Mouse (Mus musculus): Measurements from ENCODE around the gene Rexo1. TPM values are rescaled to one million over a fixed set of nuclear protein-coding genes. Genes with fewer than 3 reads are reported as not detected.

The Rexo1 gene
- polyA plus RNA-seq, 1 experiment = 188 TPM

GRCm38 (mm10) chr10:80506222-80506621 lies 55.1 kb downstream of the Rexo1 start:
- WGBS = 1% methylated on average over 11 of the region's 11 CpGs

GRCm38 (mm10) chr10:80504724-80505123 lies 56.6 kb downstream of the Rexo1 start:
- no peak for TF ChIP-seq POLR2A (IDR thresholded peaks at IDR 0.05; ENCODE audit: control insufficient read depth, extremely low read depth, insufficient read depth, low read length, poor library complexity)
- TF ChIP-seq CTCF (IDR thresholded peaks at IDR 0.05; ENCODE audit: borderline replicate concordance, control insufficient read depth, extremely low read depth, insufficient read depth, low read length, poor library complexity) = no peak
- DNase-seq = no peak
- Histone ChIP-seq H3K36me3 (ENCODE audit: control insufficient read depth, insufficient read depth, low read length) (no peaks in the 10 kb centered on the region), H3K27ac (ENCODE audit: control insufficient read depth, insufficient read depth, low read length) (no peak overlapping the region), H3K4me1 (replicated peaks; ENCODE audit: control insufficient read depth, insufficient read depth, low read length) (peaks cover 3% of the 10 kb centered on the region; the same call in 1 of the 2 replicates), H3K4me3 (ENCODE audit: control insufficient read depth, insufficient read depth, low read length) (no peak overlapping the region), H3K27me3 (ENCODE audit: control insufficient read depth, insufficient read depth, low read length) (peaks cover 25% of the 10 kb centered on the region)
- WGBS = 9% methylated on average over 9 of the region's 9 CpGs

More at GRCm38 (mm10) chr10:80506222-80506621, 55.1 kb downstream of the Rexo1 start:
- H3K27me3 ChIP-seq (ENCODE audit: control insufficient read depth, insufficient read depth, low read length) = peaks cover 21% of the 10 kb centered on the region
- peaks cover 4% of the 10 kb centered on the region; the same call in 1 of the 2 replicates for H3K4me1 ChIP-seq (replicated peaks; ENCODE audit: control insufficient read depth, insufficient read depth, low read length)
- no peak for TF ChIP-seq POLR2A (IDR thresholded peaks at IDR 0.05; ENCODE audit: control insufficient read depth, extremely low read depth, insufficient read depth, low read length, poor library complexity)
- peak; percentile 71; the same call in 1 of the 2 replicates for TF ChIP-seq CTCF (IDR thresholded peaks at IDR 0.05; ENCODE audit: borderline replicate concordance, control insufficient read depth, extremely low read depth, insufficient read depth, low read length, poor library complexity)
- H3K4me3 ChIP-seq (ENCODE audit: control insufficient read depth, insufficient read depth, low read length) = no peak overlapping the region
- peak; percentile 72 for DNase-seq
- no peaks in the 10 kb centered on the region for H3K36me3 ChIP-seq (ENCODE audit: control insufficient read depth, insufficient read depth, low read length)
- H3K27ac ChIP-seq (ENCODE audit: control insufficient read depth, insufficient read depth, low read length) = no peak overlapping the region

GRCm38 (mm10) chr10:80503599-80504220 lies 57.6 kb downstream of the Rexo1 start:
- Histone ChIP-seq H3K27ac (ENCODE audit: control insufficient read depth, insufficient read depth, low read length) (no peak overlapping the region), H3K36me3 (ENCODE audit: control insufficient read depth, insufficient read depth, low read length) (no peaks in the 10 kb centered on the region), H3K4me3 (ENCODE audit: control insufficient read depth, insufficient read depth, low read length) (no peak overlapping the region), H3K4me1 (replicated peaks; ENCODE audit: control insufficient read depth, insufficient read depth, low read length) (no peaks in the 10 kb centered on the region), H3K27me3 (ENCODE audit: control insufficient read depth, insufficient read depth, low read length) (peaks cover 25% of the 10 kb centered on the region)
- DNase-seq = no peak
- TF ChIP-seq CTCF (IDR thresholded peaks at IDR 0.05; ENCODE audit: borderline replicate concordance, control insufficient read depth, extremely low read depth, insufficient read depth, low read length, poor library complexity) (no peak), POLR2A (IDR thresholded peaks at IDR 0.05; ENCODE audit: control insufficient read depth, extremely low read depth, insufficient read depth, low read length, poor library complexity) (no peak)
- 12% methylated on average over 27 of the region's 27 CpGs for WGBS

- TF ChIP-seq POLR2A (IDR thresholded peaks at IDR 0.05; ENCODE audit: control insufficient read depth, extremely low read depth, insufficient read depth, low read length, poor library complexity) (no peak), CTCF (IDR thresholded peaks at IDR 0.05; ENCODE audit: borderline replicate concordance, control insufficient read depth, extremely low read depth, insufficient read depth, low read length, poor library complexity) (no peak)
- DNase-seq = no peak
- H3K27me3 ChIP-seq (ENCODE audit: control insufficient read depth, insufficient read depth, low read length) = peaks cover 30% of the 10 kb centered on the region
- H3K36me3 ChIP-seq (ENCODE audit: control insufficient read depth, insufficient read depth, low read length) = no peaks in the 10 kb centered on the region
- H3K4me1 ChIP-seq (replicated peaks; ENCODE audit: control insufficient read depth, insufficient read depth, low read length) = no peaks in the 10 kb centered on the region
- 11% methylated on average over 22 of the region's 22 CpGs for WGBS
- no peak overlapping the region for H3K4me3 ChIP-seq (ENCODE audit: control insufficient read depth, insufficient read depth, low read length)
- no peak overlapping the region for H3K27ac ChIP-seq (ENCODE audit: control insufficient read depth, insufficient read depth, low read length)
These were observed 58.5 kb downstream of the Rexo1 start for GRCm38 (mm10) chr10:80502819-80503314.

GRCm38 (mm10) chr10:80502291-80502690 lies 59.1 kb downstream of the Rexo1 start:
- no peaks in the 10 kb centered on the region for H3K36me3 ChIP-seq (ENCODE audit: control insufficient read depth, insufficient read depth, low read length)
- no peak overlapping the region for H3K27ac ChIP-seq (ENCODE audit: control insufficient read depth, insufficient read depth, low read length)
- no peak for TF ChIP-seq CTCF (IDR thresholded peaks at IDR 0.05; ENCODE audit: borderline replicate concordance, control insufficient read depth, extremely low read depth, insufficient read depth, low read length, poor library complexity)
- no peak for DNase-seq
- 4% methylated on average over 7 of the region's 7 CpGs for WGBS
- no peak overlapping the region for H3K4me3 ChIP-seq (ENCODE audit: control insufficient read depth, insufficient read depth, low read length)
- H3K4me1 ChIP-seq (replicated peaks; ENCODE audit: control insufficient read depth, insufficient read depth, low read length) = no peaks in the 10 kb centered on the region
- peaks cover 31% of the 10 kb centered on the region for H3K27me3 ChIP-seq (ENCODE audit: control insufficient read depth, insufficient read depth, low read length)

GRCm38 (mm10) chr10:80496421-80496820 lies 64.9 kb downstream of the Rexo1 start:
- Histone ChIP-seq H3K27ac (ENCODE audit: control insufficient read depth, insufficient read depth, low read length) (no peak overlapping the region), H3K36me3 (ENCODE audit: control insufficient read depth, insufficient read depth, low read length) (no peaks in the 10 kb centered on the region), H3K27me3 (ENCODE audit: control insufficient read depth, insufficient read depth, low read length) (peaks cover 42% of the 10 kb centered on the region), H3K4me1 (replicated peaks; ENCODE audit: control insufficient read depth, insufficient read depth, low read length) (peaks cover 6% of the 10 kb centered on the region), H3K4me3 (ENCODE audit: control insufficient read depth, insufficient read depth, low read length) (no peak overlapping the region)
- WGBS = 5% methylated on average over 20 of the region's 20 CpGs
- DNase-seq = no peak
- TF ChIP-seq CTCF (IDR thresholded peaks at IDR 0.05; ENCODE audit: borderline replicate concordance, control insufficient read depth, extremely low read depth, insufficient read depth, low read length, poor library complexity) = no peak
- no peak for TF ChIP-seq POLR2A (IDR thresholded peaks at IDR 0.05; ENCODE audit: control insufficient read depth, extremely low read depth, insufficient read depth, low read length, poor library complexity)
